Mouse (Mus musculus) thymus, adult 2 months (tissue): ENCODE results near the gene Irf5. TPM values are rescaled to one million over a fixed set of nuclear protein-coding genes. Genes with fewer than 3 reads are reported as not detected.

Experiments used
- DNase-seq: peaks from one replicate; pipeline ENCODE4 v3.0.0; 2021
- H3K27ac ChIP-seq: fragments of 200-500 bp; 2 replicates; pipeline ENCODE4 v1.5.1; 2012; ENCODE audit warnings: low read length, control low read depth; ENCODE audit not compliant: control insufficient read depth, insufficient read depth
- H3K27me3 ChIP-seq: fragments of 200-500 bp; 2 replicates; pipeline ENCODE4 v1.6.1; 2012; ENCODE audit warnings: mild to moderate bottlenecking, low read length, moderate library complexity, mixed read lengths; ENCODE audit not compliant: control insufficient read depth, insufficient read depth
- H3K36me3 ChIP-seq: fragments of 200-500 bp; 2 replicates; pipeline ENCODE4 v1.6.1; 2012; ENCODE audit warnings: mild to moderate bottlenecking, low read length, moderate library complexity; ENCODE audit not compliant: control insufficient read depth, insufficient read depth
- H3K4me1 ChIP-seq: fragments of 200-500 bp; replicated peaks from 2 replicates; pipeline ENCODE4 v1.6.1; 2012; ENCODE audit warnings: low read length; ENCODE audit not compliant: control insufficient read depth, insufficient read depth
- H3K4me3 ChIP-seq: fragments of 200-500 bp; 2 replicates; pipeline ENCODE4 v1.5.1; 2012; ENCODE audit warnings: mild to moderate bottlenecking, low read length, control low read depth, moderate library complexity; ENCODE audit not compliant: control insufficient read depth, insufficient read depth
- CTCF ChIP-seq: fragments of 200-500 bp; IDR thresholded peaks from 2 replicates; pipeline ENCODE4 v1.5.1; 2012; ENCODE audit warnings: mild to moderate bottlenecking, control low read depth, low read length, moderate library complexity, borderline replicate concordance; ENCODE audit not compliant: control insufficient read depth, poor library complexity, insufficient read depth; ENCODE audit errors: extremely low read depth
- POLR2A ChIP-seq: fragments of 200-500 bp; IDR thresholded peaks from 2 replicates; pipeline ENCODE4 v1.6.1; 2012; ENCODE audit warnings: mild to moderate bottlenecking, low read length, control low read depth, moderate library complexity; ENCODE audit not compliant: control insufficient read depth, poor library complexity, insufficient read depth; ENCODE audit errors: extremely low read depth
- WGBS: fragments of 180-500 bp; shearing (Covaris S2); methylation state at CpG from one replicate; pipeline ENCODE4 v1.1.7; 2018; 5-methylcytosine and 5-hydroxymethylcytosine counted together
- polyA plus RNA-seq: library from polyadenylated mRNA; depleted of rRNA; stranded (reverse); fragments of >200 nt; gene quantifications from 2 replicates; pipeline ENCODE4 v1.2.3, GENCODE M21; 2012

The Irf5 gene
- polyA plus RNA-seq, 1 experiment, result 46.4 TPM

- 44% methylated on average over 2 of the region's 2 CpGs for WGBS
- TF ChIP-seq POLR2A (no peak), CTCF (no peak)
- Histone ChIP-seq H3K4me3 (no peak overlapping the region), H3K27me3 (no peaks in the 10 kb centered on the region; the same call in 1 of the 2 replicates), H3K27ac (no peak overlapping the region), H3K4me1 (no peaks in the 10 kb centered on the region), H3K36me3 (no peaks in the 10 kb centered on the region)
- DNase-seq, result no peak
These were observed 28.6 kb upstream of the Irf5 start for GRCm38 (mm10) chr6:29497791-29498190.

GRCm38 (mm10) chr6:29500177-29500576, 26.2 kb upstream of the Irf5 start:
- H3K27ac ChIP-seq, result no peak overlapping the region
- TF ChIP-seq CTCF, result no peak
- TF ChIP-seq POLR2A, result no peak
- no peaks in the 10 kb centered on the region for H3K4me1 ChIP-seq
- WGBS, result 90% methylated on average over 7 of the region's 7 CpGs
- no peaks in the 10 kb centered on the region for H3K36me3 ChIP-seq
- DNase-seq, result no peak
- no peak overlapping the region for H3K4me3 ChIP-seq
- no peaks in the 10 kb centered on the region; the same call in 1 of the 2 replicates for H3K27me3 ChIP-seq

GRCm38 (mm10) chr6:29500810-29501209, 25.6 kb upstream of the Irf5 start:
- WGBS, result 95% methylated on average over 6 of the region's 6 CpGs
- no peaks in the 10 kb centered on the region for H3K4me1 ChIP-seq
- no peak overlapping the region for H3K4me3 ChIP-seq
- no peak overlapping the region for H3K27ac ChIP-seq
- TF ChIP-seq CTCF, result no peak
- no peak for TF ChIP-seq POLR2A
- no peak for DNase-seq
- H3K27me3 ChIP-seq, result no peaks in the 10 kb centered on the region; the same call in 1 of the 2 replicates
- no peaks in the 10 kb centered on the region for H3K36me3 ChIP-seq

- DNase-seq, result no peak
- Histone ChIP-seq H3K4me3 (no peak overlapping the region), H3K4me1 (no peaks in the 10 kb centered on the region), H3K27ac (no peak overlapping the region), H3K27me3 (no peaks in the 10 kb centered on the region; the same call in 1 of the 2 replicates), H3K36me3 (no peaks in the 10 kb centered on the region)
- TF ChIP-seq POLR2A, result no peak
- TF ChIP-seq CTCF, result no peak
- WGBS, result 96% methylated on average over 1 of the region's 1 CpGs
These were observed 24.8 kb upstream of the Irf5 start for GRCm38 (mm10) chr6:29501599-29501998.

- H3K4me1 ChIP-seq, result no peaks in the 10 kb centered on the region
- H3K36me3 ChIP-seq, result no peaks in the 10 kb centered on the region
- no peak overlapping the region for H3K27ac ChIP-seq
- no peak overlapping the region for H3K4me3 ChIP-seq
- H3K27me3 ChIP-seq, result peaks cover 6% of the 10 kb centered on the region; the same call in 1 of the 2 replicates
- 82% methylated on average over 5 of the region's 5 CpGs for WGBS
- no peak for DNase-seq
- TF ChIP-seq POLR2A, result no peak
- 0 out of 2 replicates have a peak, but pooled peaks have one; percentile 23 for TF ChIP-seq CTCF
These were observed 20.9 kb upstream of the Irf5 start for GRCm38 (mm10) chr6:29505493-29505892.

- Histone ChIP-seq H3K36me3 (no peaks in the 10 kb centered on the region), H3K4me3 (no peak overlapping the region), H3K4me1 (no peaks in the 10 kb centered on the region), H3K27me3 (peaks cover 6% of the 10 kb centered on the region; the same call in 1 of the 2 replicates), H3K27ac (no peak overlapping the region)
- DNase-seq, result no peak
- WGBS, result 55% methylated on average over 8 of the region's 8 CpGs
- no peak for TF ChIP-seq CTCF
- no peak for TF ChIP-seq POLR2A
These were observed 19.6 kb upstream of the Irf5 start for GRCm38 (mm10) chr6:29506834-29507233.
